Mouse (Mus musculus) limb, embryonic 14.5 days (tissue): Measurements from ENCODE around the gene Arl2. TPM values are rescaled to one million over a fixed set of nuclear protein-coding genes. Genes with fewer than 3 reads are reported as not detected.
"Not testable (repeated sequence)": the region's sequence is repeated elsewhere in the genome, so short reads cannot be mapped to it uniquely, and the experiment has no call there.

Source experiments
- ATAC-seq: fragments of 200-750 bp; cut with Nextera tagmentation; 2 replicates; pipeline ENCODE4 v1.8.0; 2017; ENCODE audit warnings: low read depth, moderate number of reproducible peaks, moderate TSS enrichment; ENCODE audit not compliant: low FRiP score
- DNase-seq: peaks from one replicate; pipeline ENCODE4 v3.0.0-alpha.2; 2015; ENCODE audit warnings: low spot score
- H3K27ac ChIP-seq: fragments of 300-500 bp; sonication (generic); replicated peaks from 2 replicates; pipeline ENCODE4 v1.5.1; 2014; ENCODE audit warnings: low read depth, mild to moderate bottlenecking, low read length, moderate library complexity, mixed read lengths
- H3K27me3 ChIP-seq: fragments of 300-500 bp; sonication (generic); 2 replicates; pipeline ENCODE4 v1.6.1; 2014; ENCODE audit warnings: low read length, mixed read lengths; ENCODE audit not compliant: control insufficient read depth, insufficient read depth
- H3K36me3 ChIP-seq: fragments of 300-500 bp; sonication (generic); 2 replicates; pipeline ENCODE4 v1.6.1; 2014; ENCODE audit warnings: mild to moderate bottlenecking, low read length, moderate library complexity, mixed read lengths; ENCODE audit not compliant: control insufficient read depth, insufficient read depth
- H3K4me1 ChIP-seq: fragments of 300-500 bp; sonication (generic); 2 replicates; pipeline ENCODE4 v1.6.1; 2014; ENCODE audit warnings: antibody characterized with exemption, low read length, mixed read lengths; ENCODE audit not compliant: control insufficient read depth, insufficient read depth
- H3K4me2 ChIP-seq: fragments of 300-500 bp; sonication (generic); replicated peaks from 2 replicates; pipeline ENCODE4 v1.6.1; 2014; ENCODE audit warnings: low read depth, mild to moderate bottlenecking, low read length, moderate library complexity; ENCODE audit not compliant: severe bottlenecking
- H3K4me3 ChIP-seq: fragments of 300-500 bp; sonication (generic); replicated peaks from 2 replicates; pipeline ENCODE4 v1.5.1; 2014; ENCODE audit warnings: low read length
- H3K9ac ChIP-seq: fragments of 300-500 bp; sonication (generic); 2 replicates; pipeline ENCODE4 v1.6.1; 2014; ENCODE audit warnings: mild to moderate bottlenecking, low read depth, low read length, moderate library complexity; ENCODE audit not compliant: severe bottlenecking
- H3K9me3 ChIP-seq: fragments of 300-500 bp; sonication (generic); 2 replicates; pipeline ENCODE4 v1.6.1; 2016; ENCODE audit warnings: low read length; ENCODE audit not compliant: control insufficient read depth
- POLR2A ChIP-seq: fragments of 200-500 bp; IDR thresholded peaks from 2 replicates; pipeline ENCODE4 v1.8.0; 2012; ENCODE audit warnings: inconsistent platforms, mild to moderate bottlenecking, moderate library complexity, borderline replicate concordance; ENCODE audit not compliant: insufficient read depth, insufficient read length; ENCODE audit errors: extremely low read depth
- WGBS: fragments of 180-500 bp; shearing (Covaris S2); extraction: QIAGEN DNeasy Blood & Tissue Kit; methylation state at CpG from one replicate; pipeline ENCODE4 v1.1.7; 2014; 5-methylcytosine and 5-hydroxymethylcytosine counted together
- polyA plus RNA-seq, 2 experiments: library from polyadenylated mRNA; depleted of rRNA in 1 of 2; stranded (reverse) in 1 of 2; unstranded in 1 of 2; fragments of >200 nt; fragmentation: Nextera tagmentation in 1 of 2; extraction: Ambion mirVana in 1 of 2; gene quantifications; 2 replicates each; pipeline versions ENCODE4 v1.2.1 to v1.2.3; 2012 to 2014

Arl2 gene
- polyA plus RNA-seq, 2 experiments: 77.5 to 91.9 TPM

DNA sequence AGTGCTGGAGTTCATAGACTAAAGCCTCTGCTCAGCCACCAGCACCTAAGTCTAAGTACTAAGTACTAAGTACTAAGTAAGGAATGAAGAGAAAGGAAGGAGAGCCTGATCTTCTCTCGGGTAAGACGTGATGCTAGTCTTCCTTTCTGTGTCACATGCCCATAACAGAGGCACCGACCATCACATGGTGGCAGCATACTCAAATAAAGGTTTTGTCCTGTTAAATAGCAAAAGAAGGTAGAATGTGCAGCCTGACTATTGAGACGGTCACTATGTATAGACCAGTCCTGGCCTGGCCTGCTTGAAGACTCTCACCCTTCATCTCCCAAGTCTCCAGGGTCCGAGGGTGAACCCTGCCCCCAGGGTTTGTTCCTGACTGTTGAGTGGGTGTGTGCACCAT is 3.5 kb upstream of the Arl2 start:
- H3K27me3 ChIP-seq: no peaks in the 10 kb centered on the region
- no peak for ATAC-seq
- no peaks in the 10 kb centered on the region; the same call in 1 of the 2 replicates for H3K9me3 ChIP-seq
- H3K9ac ChIP-seq: no peak overlapping the region
- no peak for TF ChIP-seq POLR2A
- 77% methylated on average over 5 of the region's 5 CpGs for WGBS
- DNase-seq: no peak
- no peaks in the 10 kb centered on the region for H3K36me3 ChIP-seq
- no peak overlapping the region for H3K27ac ChIP-seq
- no peak overlapping the region for H3K4me2 ChIP-seq
- peaks cover 4% of the 10 kb centered on the region for H3K4me1 ChIP-seq
- no peak overlapping the region for H3K4me3 ChIP-seq

DNA sequence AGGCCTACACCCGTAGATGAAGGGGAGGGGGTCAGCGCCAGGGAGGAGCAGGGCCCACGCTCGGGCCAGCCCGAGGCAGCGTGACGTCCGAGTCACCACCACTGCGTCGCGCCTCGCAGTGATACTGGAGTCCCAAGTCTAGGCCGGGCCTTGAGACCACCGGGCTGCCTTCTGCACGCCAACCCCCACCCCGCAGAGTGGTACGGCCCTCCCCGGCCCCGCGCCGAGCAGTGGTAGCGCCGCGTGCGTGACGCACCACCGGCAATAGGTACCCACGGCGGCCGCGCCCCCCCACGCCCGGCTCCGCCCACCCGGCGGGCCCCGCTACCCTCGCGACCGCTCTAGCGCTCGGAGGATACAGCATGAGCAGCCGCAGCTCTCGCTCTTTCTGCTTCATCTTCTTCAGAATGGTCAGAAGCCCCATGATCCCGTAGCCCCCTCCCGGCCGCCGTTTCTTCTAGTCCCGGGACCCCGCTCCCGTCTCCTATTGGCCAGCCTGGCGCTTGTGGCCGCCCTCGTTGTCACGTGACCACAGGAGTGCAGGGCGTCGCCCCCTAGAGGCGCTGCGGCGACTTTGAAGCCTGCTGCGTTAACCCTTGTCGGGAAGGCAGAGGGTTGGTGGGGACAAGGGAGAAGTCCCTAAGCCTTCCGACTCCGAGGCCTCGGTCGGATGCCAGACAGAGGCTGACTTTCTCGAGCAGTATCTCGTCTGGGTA is 512 bp downstream of the Arl2 start, which contains the start of gene Batf2:
TSS of gene Batf2 (plus strand) at position 306 of the 716 bp plus-strand sequence.
- 1% methylated on average over 49 of the region's 68 CpGs for WGBS
- ATAC-seq (peak; percentile 94), DNase-seq (peak; percentile 98)
- H3K36me3 ChIP-seq: peaks cover 8% of the 10 kb centered on the region; the same call in 1 of the 2 replicates
- H3K27ac ChIP-seq: peak within 1 kb of the TSS; percentile 97
- peak within 1 kb of the TSS; percentile 69 for H3K4me3 ChIP-seq
- no peaks in the 10 kb centered on the region for H3K27me3 ChIP-seq
- H3K9ac ChIP-seq: peak within 1 kb of the TSS; percentile 87
- peak within 1 kb of the TSS; percentile 86 for H3K4me2 ChIP-seq
- no peaks in the 10 kb centered on the region; the same call in 1 of the 2 replicates for H3K9me3 ChIP-seq
- H3K4me1 ChIP-seq: peaks cover 9% of the 10 kb centered on the region
- peak; percentile 27; the same call in 1 of the 2 replicates for TF ChIP-seq POLR2A

DNA sequence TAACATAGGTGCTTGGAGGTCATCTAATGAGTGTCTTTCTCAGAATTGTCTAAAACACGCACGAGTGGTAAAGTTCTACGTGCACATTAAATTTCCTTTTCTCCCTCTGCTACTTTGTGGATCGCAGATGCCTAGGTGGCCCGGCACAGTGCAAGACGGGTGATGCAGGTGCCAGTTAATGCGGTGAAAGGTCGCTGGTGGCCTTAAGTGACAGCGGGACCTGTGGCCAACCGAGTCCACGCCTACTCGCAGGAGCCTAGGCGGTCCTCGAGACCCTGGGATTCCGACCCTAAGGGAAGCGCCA is 1.0 kb downstream of the Arl2 start:
- 4% methylated on average over 16 of the region's 16 CpGs for WGBS
- Histone ChIP-seq H3K4me3 (peak overlapping the region; percentile 69), H3K4me1 (peaks cover 9% of the 10 kb centered on the region), H3K27me3 (no peaks in the 10 kb centered on the region), H3K9ac (peak overlapping the region; percentile 87), H3K36me3 (peaks cover 13% of the 10 kb centered on the region), H3K4me2 (peak overlapping the region; percentile 86), H3K27ac (peak overlapping the region; percentile 97), H3K9me3 (no peaks in the 10 kb centered on the region; the same call in 1 of the 2 replicates)
- ATAC-seq: no peak
- no peak for DNase-seq
- TF ChIP-seq POLR2A: no peak

DNA sequence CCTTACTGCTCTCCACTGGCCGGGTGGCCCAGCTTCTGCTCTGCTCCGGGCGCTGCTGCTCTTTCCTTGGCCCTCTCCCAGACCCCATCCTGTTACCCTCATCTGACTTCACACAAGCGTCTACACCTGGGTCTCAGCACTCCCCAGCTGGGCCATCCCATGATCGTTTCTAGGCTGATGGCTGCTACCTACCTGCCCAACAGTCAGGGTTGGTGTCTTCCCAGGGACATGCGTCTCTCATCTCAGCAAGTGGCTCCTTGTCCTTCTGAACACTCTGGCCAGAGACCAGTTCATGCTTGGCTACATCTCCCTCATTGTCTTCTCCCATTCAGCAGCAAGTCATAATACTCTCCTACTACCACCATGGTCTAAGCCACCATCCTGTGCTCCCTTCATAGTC is 1.6 kb downstream of the Arl2 start:
- no peak for DNase-seq

DNA sequence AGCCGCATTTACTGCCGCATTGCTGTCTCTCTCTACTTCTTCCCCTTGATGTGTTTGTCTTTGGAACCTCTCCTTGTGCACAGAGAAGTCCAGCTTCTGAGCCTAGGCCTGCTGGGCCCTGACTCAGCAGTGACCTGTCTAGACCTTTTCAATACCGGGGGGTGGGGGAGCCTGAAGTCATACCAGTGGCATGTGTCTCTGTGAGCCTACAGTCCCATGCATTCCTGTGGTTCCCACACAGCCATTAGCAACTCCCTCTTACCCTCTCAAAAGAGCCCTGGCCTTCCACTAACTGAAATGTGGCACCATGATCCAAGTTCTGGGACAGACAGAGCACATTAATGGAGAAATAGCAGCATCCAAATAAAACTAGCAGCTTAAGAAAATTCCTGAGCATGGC is 5.0 kb downstream of the Arl2 start:
- no peak for ATAC-seq

More for the DNA sequence above, 1.6 kb downstream of the Arl2 start:
- ATAC-seq: no peak
- Histone ChIP-seq H3K27me3 (no peaks in the 10 kb centered on the region), H3K9me3 (no peaks in the 10 kb centered on the region; the same call in 1 of the 2 replicates), H3K9ac (peak overlapping the region; percentile 87), H3K4me1 (peaks cover 9% of the 10 kb centered on the region), H3K4me2 (peak overlapping the region; percentile 86), H3K36me3 (peaks cover 20% of the 10 kb centered on the region), H3K4me3 (peak overlapping the region; percentile 69), H3K27ac (no peak overlapping the region)
- no peak for TF ChIP-seq POLR2A
- 91% methylated on average over 6 of the region's 6 CpGs for WGBS

DNA sequence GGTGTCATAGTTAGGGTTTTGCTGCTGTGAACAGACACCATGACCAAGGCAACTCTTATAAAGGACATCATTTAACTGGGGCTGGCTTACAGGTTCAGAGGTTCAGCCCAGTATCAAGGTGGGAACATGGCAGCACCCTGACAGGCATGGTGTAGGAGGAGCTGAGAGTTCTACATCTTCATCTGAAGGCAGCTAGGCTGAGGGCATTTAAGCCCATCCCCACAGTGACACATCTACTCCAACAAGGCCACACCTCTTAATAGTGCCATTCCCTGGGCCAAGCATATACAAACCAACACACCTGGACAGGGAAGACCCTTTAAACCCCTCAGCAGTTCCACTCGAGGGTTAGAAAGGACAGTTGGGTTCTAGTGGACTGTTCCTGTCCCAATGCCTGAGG is 8.2 kb downstream of the Arl2 start:
- H3K27me3 ChIP-seq, DNase-seq, H3K4me3 ChIP-seq, H3K9me3 ChIP-seq, H3K4me2 ChIP-seq, H3K27ac ChIP-seq, ATAC-seq, H3K9ac ChIP-seq, H3K4me1 ChIP-seq: not testable (repeated sequence)
- WGBS: 50% methylated on average over 1 of the region's 1 CpGs
- H3K36me3 ChIP-seq: peaks cover 19% of the 10 kb centered on the region

More for the DNA sequence above, 5.0 kb downstream of the Arl2 start:
- 87% methylated on average over 3 of the region's 3 CpGs for WGBS
- no peak overlapping the region for H3K27ac ChIP-seq
- TF ChIP-seq POLR2A: no peak
- H3K27me3 ChIP-seq: no peaks in the 10 kb centered on the region
- no peak overlapping the region for H3K9ac ChIP-seq
- no peak for DNase-seq
- H3K4me1 ChIP-seq: peaks cover 9% of the 10 kb centered on the region
- H3K36me3 ChIP-seq: peaks cover 24% of the 10 kb centered on the region
- no peaks in the 10 kb centered on the region for H3K9me3 ChIP-seq
- H3K4me3 ChIP-seq: no peak overlapping the region
- no peak overlapping the region for H3K4me2 ChIP-seq
